Mouse (Mus musculus) thymus, adult 2 months (tissue): ENCODE measurements around the gene Bmp6. TPM values are rescaled to one million over a fixed set of nuclear protein-coding genes. Genes with fewer than 3 reads are reported as not detected.

Experiments
- DNase-seq: peaks from one replicate; pipeline ENCODE4 v3.0.0; 2021
- H3K27ac ChIP-seq: fragments of 200-500 bp; 2 replicates; pipeline ENCODE4 v1.5.1; 2012; ENCODE audit warnings: low read length, control low read depth; ENCODE audit not compliant: control insufficient read depth, insufficient read depth
- H3K27me3 ChIP-seq: fragments of 200-500 bp; 2 replicates; pipeline ENCODE4 v1.6.1; 2012; ENCODE audit warnings: mild to moderate bottlenecking, low read length, moderate library complexity, mixed read lengths; ENCODE audit not compliant: control insufficient read depth, insufficient read depth
- H3K36me3 ChIP-seq: fragments of 200-500 bp; 2 replicates; pipeline ENCODE4 v1.6.1; 2012; ENCODE audit warnings: mild to moderate bottlenecking, low read length, moderate library complexity; ENCODE audit not compliant: control insufficient read depth, insufficient read depth
- H3K4me1 ChIP-seq: fragments of 200-500 bp; replicated peaks from 2 replicates; pipeline ENCODE4 v1.6.1; 2012; ENCODE audit warnings: low read length; ENCODE audit not compliant: control insufficient read depth, insufficient read depth
- H3K4me3 ChIP-seq: fragments of 200-500 bp; 2 replicates; pipeline ENCODE4 v1.5.1; 2012; ENCODE audit warnings: mild to moderate bottlenecking, low read length, control low read depth, moderate library complexity; ENCODE audit not compliant: control insufficient read depth, insufficient read depth
- CTCF ChIP-seq: fragments of 200-500 bp; IDR thresholded peaks from 2 replicates; pipeline ENCODE4 v1.5.1; 2012; ENCODE audit warnings: mild to moderate bottlenecking, control low read depth, low read length, moderate library complexity, borderline replicate concordance; ENCODE audit not compliant: control insufficient read depth, poor library complexity, insufficient read depth; ENCODE audit errors: extremely low read depth
- POLR2A ChIP-seq: fragments of 200-500 bp; IDR thresholded peaks from 2 replicates; pipeline ENCODE4 v1.6.1; 2012; ENCODE audit warnings: mild to moderate bottlenecking, low read length, control low read depth, moderate library complexity; ENCODE audit not compliant: control insufficient read depth, poor library complexity, insufficient read depth; ENCODE audit errors: extremely low read depth
- WGBS: fragments of 180-500 bp; shearing (Covaris S2); methylation state at CpG from one replicate; pipeline ENCODE4 v1.1.7; 2018; 5-methylcytosine and 5-hydroxymethylcytosine counted together
- polyA plus RNA-seq: library from polyadenylated mRNA; depleted of rRNA; stranded (reverse); fragments of >200 nt; gene quantifications from 2 replicates; pipeline ENCODE4 v1.2.3, GENCODE M21; 2012

The Bmp6 gene
- polyA plus RNA-seq, 1 experiment, result 4.1 TPM

DNA sequence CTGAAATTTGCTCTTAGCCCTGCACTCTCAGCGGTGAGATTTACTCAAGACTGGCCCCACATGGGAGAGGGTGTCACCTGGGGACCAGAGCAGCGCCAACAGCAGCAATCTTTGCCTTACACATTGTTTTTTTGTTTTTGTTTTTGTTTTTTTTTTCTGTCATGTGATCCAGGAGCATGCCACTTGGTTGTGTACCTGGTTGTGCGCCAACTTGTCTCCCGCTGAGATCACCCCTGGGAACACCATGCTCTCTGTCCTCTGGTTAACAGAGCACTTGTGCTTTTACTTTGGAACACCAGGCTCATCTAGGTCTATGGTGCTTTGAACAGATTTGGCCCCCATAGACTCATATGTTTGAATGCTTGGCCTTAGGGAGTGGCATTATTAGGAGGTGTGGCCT, 50.1 kb downstream of the Bmp6 start:
- no peaks in the 10 kb centered on the region for H3K36me3 ChIP-seq
- DNase-seq, result no peak
- no peak overlapping the region for H3K27ac ChIP-seq
- H3K4me3 ChIP-seq, result no peak overlapping the region
- H3K27me3 ChIP-seq, result no peaks in the 10 kb centered on the region
- TF ChIP-seq CTCF (no peak), POLR2A (no peak)
- WGBS, result 90% methylated on average over 4 of the region's 4 CpGs
- H3K4me1 ChIP-seq, result no peaks in the 10 kb centered on the region

DNA sequence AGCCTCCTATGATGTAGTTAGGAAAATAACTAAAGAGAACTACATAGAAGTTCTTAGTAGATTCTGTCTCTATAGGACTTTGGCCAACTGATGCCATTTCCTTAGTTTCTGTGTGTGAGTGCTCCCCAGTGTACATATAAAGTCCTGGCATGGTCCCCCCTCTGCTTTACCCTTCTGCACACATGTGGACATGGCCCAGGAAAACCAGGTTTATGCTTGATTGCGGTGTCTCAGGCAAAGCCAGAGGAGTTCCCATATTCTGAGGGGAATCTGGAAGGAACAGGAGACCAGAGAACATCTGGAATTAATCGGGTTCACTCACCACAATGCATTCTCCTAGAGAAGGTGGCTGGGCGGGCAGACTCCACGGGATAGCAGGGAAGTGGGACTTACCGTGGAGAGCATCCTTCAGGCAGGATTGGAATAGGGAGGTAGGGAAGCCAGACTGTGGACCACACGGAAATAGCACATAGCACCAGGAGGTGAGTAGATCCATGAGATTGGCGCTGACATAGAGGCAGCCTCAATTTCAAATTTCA, 52.2 kb downstream of the Bmp6 start:
- no peak for DNase-seq
- Histone ChIP-seq H3K4me1 (no peaks in the 10 kb centered on the region), H3K4me3 (no peak overlapping the region), H3K27ac (no peak overlapping the region), H3K36me3 (no peaks in the 10 kb centered on the region), H3K27me3 (no peaks in the 10 kb centered on the region)
- 89% methylated on average over 7 of the region's 7 CpGs for WGBS
- no peak for TF ChIP-seq POLR2A
- no peak for TF ChIP-seq CTCF

DNA sequence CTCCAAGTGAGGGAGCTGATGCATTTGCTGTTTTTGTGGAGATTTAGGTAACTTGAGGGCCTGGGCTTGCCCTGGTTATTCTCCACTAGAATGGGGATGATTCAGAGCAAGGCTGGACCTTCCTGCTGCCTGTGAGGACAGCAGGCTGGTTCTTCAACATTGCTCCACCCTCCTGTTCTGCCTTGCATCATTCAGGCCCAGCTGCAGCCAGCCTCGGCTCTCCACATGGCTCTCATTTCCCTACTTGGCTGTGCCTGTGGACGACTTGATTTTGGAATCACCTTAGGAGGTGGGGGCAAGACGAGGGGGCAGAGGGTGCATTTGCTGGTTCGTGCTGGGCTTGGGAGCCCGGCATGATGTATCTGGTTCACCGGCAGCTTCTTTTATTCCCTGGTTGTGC, 53.8 kb downstream of the Bmp6 start:
- 87% methylated on average over 6 of the region's 6 CpGs for WGBS
- Histone ChIP-seq H3K36me3 (no peaks in the 10 kb centered on the region), H3K4me3 (no peak overlapping the region), H3K27me3 (no peaks in the 10 kb centered on the region), H3K4me1 (no peaks in the 10 kb centered on the region), H3K27ac (no peak overlapping the region)
- no peak for TF ChIP-seq POLR2A
- no peak for TF ChIP-seq CTCF
- no peak for DNase-seq

DNA sequence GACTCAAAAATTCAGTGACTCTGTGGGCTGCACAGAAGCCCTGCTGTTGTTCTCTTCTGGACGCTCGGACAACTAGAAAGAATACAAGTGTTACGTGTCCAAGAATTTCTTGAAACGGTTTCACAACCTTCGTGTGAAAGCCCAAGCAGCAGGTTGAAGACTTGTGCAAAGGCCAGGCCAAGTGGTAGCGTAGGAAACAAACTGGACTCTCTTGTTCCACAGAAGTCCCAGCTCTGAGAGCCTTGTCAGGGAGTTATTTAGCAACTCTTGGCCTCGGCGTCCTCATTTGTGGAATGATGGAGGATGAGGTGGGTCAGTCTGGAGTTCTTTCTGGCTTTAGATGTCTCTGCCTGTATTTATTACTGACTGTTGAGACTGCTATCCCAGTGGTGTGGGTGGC, 55.8 kb downstream of the Bmp6 start:
- Histone ChIP-seq H3K4me1 (no peaks in the 10 kb centered on the region), H3K4me3 (no peak overlapping the region), H3K27me3 (no peaks in the 10 kb centered on the region), H3K36me3 (no peaks in the 10 kb centered on the region), H3K27ac (no peak overlapping the region)
- 92% methylated on average over 8 of the region's 8 CpGs for WGBS
- TF ChIP-seq POLR2A (no peak), CTCF (no peak)
- DNase-seq, result no peak

DNA sequence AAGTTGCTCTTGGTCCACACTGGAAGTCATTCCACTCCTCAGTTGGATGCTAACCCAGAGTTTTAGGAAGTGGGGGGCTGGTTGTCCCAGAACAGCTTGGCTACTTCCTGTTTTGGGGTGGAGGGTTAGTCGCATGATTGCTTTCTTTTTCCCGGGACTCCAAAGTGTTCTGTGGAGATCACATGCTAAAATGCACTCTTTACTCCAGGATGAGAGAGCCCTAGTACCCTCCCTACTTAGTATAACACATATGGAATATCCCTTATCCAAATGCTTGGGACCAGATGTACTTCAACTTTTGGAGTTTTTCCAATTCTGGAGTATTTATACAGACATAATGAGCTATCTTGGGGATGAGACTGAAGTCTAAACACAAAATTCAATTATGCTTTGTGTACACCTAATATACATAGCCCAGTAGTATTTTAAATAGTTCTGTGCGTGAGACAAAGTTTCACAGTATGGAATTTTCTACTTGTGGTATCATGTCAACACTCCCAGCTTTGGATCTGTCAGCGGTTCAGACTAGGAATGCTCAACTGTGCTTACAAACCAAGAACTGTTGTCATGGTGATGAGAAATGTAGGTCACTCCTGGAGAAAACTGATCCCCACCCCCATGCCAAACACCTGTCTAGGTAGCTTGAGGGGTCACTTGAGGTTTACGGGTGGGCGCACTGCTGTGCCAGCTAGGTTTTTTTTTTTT, 62.9 kb downstream of the Bmp6 start:
- Histone ChIP-seq H3K36me3 (no peaks in the 10 kb centered on the region), H3K27ac (no peak overlapping the region), H3K27me3 (no peaks in the 10 kb centered on the region), H3K4me1 (no peaks in the 10 kb centered on the region), H3K4me3 (no peak overlapping the region)
- DNase-seq, result no peak
- TF ChIP-seq POLR2A (no peak), CTCF (no peak)
- 69% methylated on average over 6 of the region's 6 CpGs for WGBS

DNA sequence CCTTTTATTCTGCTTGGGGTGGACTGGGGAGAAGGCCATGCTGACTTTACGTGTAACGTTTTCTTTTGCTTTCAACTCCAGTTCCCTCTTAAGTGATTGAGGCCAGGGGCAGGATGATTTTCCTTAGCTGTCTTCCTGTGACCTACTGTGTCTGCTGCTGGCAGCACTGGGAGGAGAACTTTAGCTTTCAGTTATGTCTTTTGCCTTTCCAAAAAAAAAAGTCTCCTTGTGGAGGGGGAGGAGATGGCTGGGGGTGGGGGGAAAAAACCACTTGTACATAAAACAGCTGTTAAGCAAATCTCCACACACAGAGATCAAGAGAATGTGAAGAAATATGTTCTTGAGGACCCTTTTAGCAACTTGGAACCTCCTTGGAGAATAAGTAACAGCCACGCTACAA, 63.7 kb downstream of the Bmp6 start:
- 49% methylated on average over 3 of the region's 3 CpGs for whole genome bisulfite sequencing
- TF ChIP-seq POLR2A, result no peak
- no peak for TF ChIP-seq CTCF
- no peak for DNase-seq
- Histone ChIP-seq H3K27ac (no peak overlapping the region), H3K4me1 (no peaks in the 10 kb centered on the region), H3K27me3 (no peaks in the 10 kb centered on the region), H3K36me3 (no peaks in the 10 kb centered on the region), H3K4me3 (no peak overlapping the region)
